Mouse (Mus musculus): ENCODE measurements around the gene Nrip1.
A peak's percentile ranks its signal among the peaks of the same experiment; 100 is the strongest.
"Not testable (repeated sequence)": the region's sequence is repeated elsewhere in the genome, so short reads cannot be mapped to it uniquely, and the experiment has no call there.

The Nrip1 gene

DNA sequence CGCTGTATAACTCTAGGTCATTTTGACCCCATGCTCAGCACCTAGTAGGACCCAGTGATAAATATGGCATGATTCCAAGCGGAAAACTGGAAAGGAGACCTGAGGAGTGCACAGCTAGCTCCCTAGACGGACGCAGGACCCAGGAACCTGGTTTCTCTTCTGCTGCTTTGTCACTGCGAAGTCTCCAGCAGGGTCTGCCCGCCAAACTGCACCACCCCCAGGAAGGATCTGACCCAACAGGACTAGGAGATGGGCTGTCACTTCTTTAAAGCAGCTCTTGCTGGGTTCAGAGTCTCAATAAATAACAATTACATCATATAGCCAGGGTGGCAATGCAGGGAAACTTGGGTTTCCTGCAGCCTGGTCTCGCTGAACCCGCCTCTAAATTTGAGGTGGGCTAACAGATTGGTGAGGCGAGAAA is at the start of gene Nrip1:
Gene Nrip1 (minus strand): TSS at position 157 of the 421 bp plus-strand sequence.
- peak; percentile 43 for DNase-seq (ENCODE audit: low read depth)

DNA sequence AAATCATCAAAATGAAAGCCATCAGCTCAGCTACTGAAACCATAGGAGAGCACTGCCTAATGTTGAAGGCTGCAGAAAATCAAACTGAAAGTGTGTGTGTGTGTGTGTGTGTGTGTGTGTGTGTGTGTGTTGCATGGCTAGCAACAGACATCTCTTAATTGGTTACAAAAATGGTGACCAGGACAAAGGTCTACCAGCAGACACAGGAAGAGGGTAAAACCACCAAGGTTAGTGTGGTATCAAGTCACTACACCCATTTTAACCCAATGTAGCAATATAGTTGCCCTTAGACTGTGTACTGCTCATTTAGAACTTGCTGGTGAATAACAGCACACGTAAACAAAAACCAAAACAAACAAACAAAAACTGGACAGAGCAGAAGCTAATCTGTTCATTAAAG is 48.9 kb upstream of the Nrip1 start:
- no peak for DNase-seq (ENCODE audit: low read depth)

DNA sequence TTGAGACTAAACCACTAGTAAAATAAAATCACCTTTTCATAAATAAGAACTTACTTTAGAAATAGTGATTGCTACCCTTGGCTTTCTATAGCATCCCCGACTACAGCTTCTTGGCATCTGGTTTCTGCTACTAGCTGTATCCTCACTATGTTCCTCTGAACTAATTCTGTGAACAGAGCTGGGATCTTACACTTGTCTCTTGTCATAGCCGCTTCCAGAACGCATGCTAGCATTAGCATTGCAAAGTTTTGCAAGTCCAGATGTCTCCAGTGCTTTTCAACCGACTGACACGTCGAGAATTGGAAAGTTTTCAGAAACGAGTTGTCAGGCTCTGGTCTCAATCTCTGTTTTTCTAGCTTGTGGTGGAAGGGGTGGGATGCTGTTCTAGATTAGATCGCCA is 46.2 kb upstream of the Nrip1 start:
- DNase-seq (ENCODE audit: low read depth), result no peak

DNA sequence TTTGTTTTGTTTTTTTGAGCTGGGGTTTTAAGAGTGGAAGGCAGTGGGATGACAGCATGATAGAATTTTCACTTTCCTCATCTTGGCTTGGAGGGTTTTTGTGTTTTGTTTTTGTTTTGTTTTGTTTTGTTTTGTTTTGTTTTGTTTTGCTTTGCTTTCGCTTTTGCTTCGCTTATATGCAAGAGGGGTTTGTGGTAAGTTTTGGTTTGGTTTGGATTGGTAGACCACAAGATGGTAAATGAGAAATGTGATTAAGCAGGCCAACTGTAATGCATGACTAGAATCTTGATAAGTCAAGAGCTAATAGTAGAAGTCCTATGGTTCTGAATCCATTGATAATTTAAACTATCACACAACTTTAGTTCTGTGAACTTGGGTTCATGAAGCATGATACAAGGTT is 42.9 kb upstream of the Nrip1 start:
- no peak for DNase-seq (ENCODE audit: low read depth)

DNA sequence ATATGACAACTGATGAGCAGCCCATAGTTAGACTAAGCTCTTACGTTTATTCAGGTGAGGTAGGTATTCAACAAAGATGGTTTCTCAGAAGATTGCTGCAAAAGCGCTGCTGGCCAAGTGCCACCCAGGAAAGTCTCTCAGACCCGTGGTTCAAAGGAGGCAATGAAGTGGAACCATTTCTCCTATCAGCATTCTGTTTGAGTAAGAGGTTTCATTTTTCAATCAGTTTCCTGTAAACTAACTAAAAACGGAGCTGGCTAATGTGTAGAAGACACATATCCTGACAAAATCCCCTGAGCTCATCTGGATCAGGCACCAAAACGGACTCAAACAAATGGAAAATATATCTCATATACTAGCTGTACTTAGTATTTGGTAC is 42.4 kb upstream of the Nrip1 start:
- no peak for DNase-seq (ENCODE audit: low read depth)

DNA sequence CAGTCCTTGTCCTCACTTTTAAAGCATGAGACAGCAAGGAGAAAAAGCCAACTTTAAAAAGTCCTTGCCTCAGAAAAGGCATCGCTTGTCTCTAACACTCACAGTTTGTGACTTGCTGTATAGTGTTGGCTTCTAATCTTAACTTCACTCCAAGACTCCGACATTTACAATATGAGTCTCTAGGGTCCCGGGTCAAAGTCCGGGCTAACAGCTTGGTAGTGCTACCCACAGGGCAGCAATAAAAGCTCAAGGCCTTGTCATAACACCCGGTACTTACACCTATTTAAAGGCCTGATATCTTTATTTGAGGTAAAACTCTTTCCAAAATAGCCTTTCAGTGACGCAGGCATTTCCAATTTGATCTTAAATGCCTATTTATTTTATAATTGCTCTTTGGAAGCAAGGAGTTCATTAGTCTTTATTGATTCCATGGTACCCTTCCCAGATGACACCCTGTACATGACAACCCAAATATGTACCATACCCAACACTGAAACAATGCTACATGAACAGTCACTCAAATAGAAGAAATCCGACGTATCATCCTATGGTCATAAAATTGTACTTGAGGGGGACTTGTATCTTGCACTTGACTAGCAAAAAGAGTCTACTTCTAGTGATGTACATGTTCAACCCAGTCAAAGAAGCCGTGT is 41.9 kb upstream of the Nrip1 start:
- DNase-seq (ENCODE audit: low read depth), result no peak

DNA sequence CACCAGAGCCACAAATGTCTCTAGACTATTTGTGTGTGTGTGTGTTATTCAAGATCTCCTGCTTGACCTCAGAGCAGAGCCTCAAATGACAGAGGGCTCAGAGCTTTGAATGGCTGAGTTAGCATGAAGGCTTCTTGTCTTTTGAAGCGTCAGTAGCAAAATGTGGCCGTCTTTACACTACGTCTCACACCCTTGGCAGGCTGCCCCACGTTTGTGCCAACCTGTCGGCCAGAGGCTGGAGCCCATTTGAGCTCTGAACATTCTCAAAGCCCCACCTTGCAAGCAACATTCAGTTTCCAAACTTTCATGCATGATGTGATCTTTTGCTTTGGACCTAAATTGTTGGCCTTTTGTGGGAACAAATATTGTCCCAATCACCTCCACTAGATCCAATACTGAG is 40.9 kb upstream of the Nrip1 start:
- no peak for DNase-seq (ENCODE audit: low read depth)

DNA sequence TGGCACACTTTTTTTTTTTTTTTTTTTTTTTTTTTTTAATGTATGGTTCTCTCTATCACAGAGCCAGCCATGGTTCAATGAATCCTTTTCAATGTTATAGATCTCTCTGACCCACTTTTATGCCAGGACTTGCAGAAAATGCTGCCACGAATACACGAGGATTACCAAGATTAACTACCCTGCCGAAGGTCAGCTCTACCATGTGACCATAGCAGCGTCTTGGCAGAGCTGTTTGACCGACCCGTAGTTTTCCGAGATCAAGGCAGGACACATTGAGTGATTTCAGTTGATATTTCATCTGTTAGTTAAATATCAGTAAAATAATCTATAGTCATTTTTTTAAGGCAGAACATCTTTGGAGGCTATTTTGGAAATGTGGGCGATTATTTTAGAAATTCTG is 40.0 kb upstream of the Nrip1 start:
- DNase-seq (ENCODE audit: low read depth), result no peak

DNA sequence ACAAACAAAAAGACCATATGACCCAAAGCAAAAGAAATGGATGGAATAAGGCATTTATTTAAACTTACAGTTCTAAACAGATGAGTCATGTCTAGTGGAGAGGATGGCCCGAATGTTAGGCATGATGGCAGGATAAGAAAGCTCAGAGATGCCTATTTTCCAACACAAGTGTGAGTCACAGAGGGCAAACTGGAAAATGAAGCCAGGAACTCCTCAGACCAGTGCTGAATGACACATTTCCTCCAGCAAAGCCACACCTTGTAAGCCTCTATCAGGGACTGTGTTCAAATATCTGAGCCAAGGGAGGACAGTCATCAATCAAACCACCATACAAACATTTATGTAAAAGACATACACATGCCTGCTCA is 35.7 kb upstream of the Nrip1 start:
- DNase-seq (ENCODE audit: low read depth), result peak; percentile 66

DNA sequence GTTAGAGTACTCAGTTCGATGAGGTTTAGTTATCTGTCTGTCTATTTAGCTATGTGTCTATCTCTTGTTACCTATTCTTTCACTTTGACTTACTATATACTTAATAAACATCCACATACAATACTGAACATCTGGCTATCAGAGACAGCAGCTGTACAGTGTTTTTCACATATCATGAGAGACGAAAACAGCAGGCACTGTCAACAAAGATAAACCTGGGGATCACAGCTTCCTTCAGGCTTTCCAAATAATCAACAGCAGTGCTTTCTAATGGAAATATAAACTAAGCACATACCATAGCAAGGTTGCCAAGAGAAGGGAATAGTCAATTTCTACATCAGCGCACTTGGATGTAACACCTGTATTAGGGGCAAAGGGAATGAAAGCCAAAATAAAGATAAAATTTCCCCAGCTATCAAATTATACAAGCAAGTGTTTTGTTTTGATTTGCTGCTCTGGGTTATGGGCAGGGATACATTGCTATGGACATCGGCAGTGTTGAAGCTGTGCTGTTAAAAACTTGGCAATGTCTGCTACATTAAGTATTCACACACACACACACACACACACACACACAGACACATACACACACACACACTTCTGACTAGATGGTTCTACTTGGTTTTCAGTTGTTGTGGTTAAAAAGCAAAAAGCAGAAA is 35.2 kb upstream of the Nrip1 start:
- no peak for DNase-seq (ENCODE audit: low read depth)

DNA sequence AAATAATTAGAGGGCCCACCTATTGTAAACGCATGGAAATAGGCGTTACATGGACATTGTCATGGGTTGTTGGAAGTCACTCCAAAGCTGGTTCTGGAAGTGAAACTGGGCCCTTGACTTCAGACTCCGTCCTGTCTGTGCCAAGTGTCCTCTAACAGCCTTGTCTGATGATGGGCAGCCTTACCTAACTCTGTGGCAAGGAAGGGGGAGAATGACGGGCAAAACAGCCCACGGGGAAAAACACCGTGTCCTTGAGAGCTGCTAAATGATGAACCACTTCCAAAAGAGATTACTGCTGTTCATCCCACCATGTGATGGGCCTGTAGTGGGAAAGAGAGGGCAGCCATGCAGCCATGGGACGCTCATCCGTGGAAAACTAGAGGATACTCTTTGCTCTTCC is 34.6 kb upstream of the Nrip1 start:
- DNase-seq (ENCODE audit: low read depth), result no peak

DNA sequence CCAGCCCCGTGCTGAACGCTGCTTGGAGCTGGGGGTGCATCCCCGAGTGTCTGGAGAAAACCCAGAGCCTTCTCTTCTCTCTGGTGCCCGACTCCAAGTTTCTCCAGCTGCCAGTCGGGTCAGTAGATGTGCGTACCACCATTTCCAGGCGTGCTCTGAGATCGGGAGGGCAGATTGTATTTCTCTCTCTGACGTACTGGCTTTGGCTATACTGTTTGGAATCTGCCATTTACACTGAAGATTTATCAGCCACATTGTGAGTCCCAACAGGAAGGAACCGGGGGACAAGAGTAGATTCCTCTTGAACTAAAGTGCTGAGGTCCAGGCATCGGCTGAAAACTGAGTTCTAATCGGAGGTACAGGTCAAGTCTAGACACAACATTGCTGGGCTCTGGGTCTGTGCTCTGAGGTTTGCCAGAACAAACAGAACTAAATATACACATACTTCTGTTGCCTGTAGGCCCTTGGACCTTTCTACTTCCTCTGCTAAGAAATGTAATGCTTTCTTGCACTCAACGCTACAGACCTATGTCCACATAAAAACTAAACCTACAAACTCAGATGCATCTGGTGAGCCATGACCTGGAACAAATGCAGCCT is 33.8 kb upstream of the Nrip1 start:
- no peak for DNase-seq (ENCODE audit: low read depth)

DNA sequence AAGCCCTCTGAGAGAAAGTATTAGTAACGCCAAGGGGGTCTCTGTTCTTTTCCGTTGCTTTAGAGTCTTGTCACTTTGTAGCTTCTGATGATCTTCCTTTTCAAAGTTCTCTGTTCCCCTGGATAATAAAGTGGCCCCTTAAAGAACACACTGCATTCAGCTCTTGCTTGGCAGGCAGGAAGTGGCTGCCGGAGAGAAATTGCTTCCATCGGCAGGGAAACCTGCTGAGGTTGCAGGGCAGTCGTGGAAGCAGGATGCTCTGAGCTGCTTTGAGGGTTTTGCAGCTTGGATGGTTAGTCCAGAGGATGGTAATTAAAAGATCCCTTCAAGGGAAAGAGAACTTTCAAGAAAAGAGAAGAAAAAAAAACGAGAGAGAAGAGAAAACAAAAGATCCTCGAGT is 33.3 kb upstream of the Nrip1 start:
- no peak for DNase-seq (ENCODE audit: low read depth)

DNA sequence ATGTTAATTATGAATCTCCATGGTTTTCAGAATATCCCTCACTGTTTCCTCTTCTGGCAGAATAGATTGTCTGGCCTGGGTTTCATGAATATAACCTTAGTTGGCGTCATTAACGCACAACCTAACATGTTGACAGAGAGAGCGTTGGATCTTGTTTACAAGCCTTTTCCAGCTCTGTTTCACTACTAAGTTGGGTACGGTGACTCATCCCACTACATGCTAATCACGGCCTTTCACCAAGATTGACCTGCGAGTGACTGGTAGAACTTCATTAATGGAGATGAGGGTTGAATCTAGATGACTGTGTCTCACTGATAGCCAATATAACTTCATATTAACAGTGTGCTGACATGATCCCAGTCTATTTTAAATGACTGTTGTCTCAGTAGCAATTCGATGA is 32.7 kb upstream of the Nrip1 start:
- no peak for DNase-seq (ENCODE audit: low read depth)

DNA sequence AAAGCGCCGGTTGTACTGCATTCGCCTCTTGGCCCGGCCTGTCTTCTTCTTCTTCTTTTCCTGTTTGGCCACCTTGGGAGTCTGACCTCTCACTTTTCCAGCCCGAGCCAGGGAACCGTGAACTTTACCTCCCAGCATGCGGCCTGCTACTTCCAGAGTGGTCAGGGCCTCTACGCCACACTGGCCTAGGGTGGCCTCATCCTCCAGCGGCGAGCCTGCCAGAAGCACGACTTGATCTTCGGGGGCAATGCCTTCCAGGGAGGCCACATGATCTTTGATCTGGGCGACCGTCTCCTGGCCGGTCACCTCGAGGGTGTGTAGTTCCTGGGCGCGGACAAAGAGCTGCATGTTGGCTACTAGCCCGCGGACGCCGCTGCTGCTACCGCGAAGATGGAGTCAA is 29.7 kb upstream of the Nrip1 start:
- not testable (repeated sequence) for DNase-seq (ENCODE audit: low read depth)

DNA sequence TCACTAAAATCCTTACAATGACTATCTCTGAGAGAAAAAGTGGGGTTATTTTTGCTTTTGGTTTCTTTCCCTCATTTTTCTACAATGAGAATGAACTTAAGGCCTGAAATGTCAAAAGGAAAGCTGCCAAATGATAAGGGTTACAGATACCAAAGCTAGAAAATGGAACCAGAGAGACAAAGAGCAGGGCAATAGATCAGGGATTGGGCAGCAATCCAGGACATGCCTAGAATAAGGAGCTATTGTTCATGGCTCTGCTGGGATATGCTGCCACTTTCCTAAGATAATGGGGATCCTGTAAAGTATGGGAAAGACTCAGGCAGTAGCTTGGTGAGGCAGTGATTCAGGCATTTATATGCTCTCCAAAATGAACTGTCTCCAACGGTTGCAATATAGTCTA is 22.9 kb upstream of the Nrip1 start:
- DNase-seq (ENCODE audit: low read depth), result no peak

DNA sequence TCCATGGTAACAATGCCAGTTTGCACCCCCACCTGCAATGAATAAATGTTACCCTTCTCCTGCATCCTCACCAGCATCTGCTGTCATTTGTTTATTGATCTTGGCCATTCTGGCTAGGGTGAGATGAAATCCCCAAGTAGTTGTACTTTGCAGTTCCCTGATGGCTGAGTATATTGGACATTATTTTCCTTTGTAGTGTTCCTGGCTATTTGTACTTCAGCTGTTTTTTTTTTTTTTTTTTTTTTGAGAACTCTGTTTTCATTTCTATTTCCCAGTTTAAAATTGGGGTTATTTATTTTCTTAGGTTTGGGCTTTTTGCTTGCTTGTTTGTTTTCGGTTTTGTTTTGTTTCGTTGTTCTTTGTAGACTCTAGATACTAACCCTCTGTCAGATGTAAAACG is 19.6 kb upstream of the Nrip1 start:
- DNase-seq (ENCODE audit: low read depth), result no peak

DNA sequence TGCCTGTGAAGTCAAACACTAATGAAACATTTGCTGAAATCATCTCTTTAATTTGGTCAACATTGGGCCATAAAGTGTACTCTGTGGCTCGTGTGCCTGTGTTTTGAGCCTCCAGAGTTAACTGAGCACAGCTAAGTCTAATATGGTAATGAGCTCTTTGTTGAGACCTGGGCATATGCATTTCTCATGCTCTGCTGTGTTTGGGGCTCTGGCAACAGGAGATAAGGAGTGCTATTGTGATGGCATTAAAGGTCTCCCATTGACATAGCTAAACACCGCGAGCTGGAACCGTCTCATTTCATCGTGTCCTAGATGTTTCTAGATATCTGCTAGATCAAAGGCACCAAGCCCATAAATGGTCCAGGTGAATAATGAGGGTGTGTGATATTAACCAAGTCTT is 12.9 kb upstream of the Nrip1 start:
- DNase-seq (ENCODE audit: low read depth), result no peak

DNA sequence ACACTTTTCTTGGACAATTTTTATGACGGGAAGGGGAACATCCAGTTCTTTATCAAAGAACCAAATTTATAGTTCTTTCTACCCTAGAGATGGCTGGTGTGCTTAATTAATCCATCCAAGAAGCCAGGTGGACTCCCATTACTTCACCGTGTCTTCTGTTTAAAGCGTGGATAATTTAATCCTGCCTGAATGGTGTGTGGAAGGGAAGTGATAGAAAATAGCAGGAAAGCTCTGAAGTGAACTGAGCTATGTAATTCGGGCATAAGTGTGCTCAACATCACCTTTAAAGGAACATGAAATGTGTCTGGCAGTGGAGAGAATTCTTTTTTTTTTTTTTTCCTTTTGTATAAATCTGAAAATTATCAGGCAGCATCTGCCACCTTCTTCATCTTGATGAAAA is 12.4 kb upstream of the Nrip1 start:
- DNase-seq (ENCODE audit: low read depth), result no peak

DNA sequence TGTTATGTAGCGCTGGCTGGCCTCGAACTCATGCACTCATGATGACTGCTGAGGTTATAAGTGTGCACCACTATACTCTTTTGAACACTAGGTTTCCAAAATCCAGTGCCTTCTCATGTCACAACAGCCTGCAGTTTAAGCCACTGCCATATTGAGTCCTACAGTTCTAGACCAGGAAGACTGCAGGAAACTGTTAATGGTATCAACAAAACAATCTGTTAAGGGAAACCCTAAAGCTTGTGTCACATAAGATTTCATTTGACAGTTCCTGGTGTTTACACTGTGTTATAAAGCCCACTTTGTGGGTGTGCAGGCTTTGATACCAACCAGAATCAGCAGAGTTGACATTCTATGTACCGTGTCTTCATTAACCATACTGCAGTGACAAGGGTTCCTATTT is 3.6 kb upstream of the Nrip1 start:
- DNase-seq (ENCODE audit: low read depth), result no peak

DNA sequence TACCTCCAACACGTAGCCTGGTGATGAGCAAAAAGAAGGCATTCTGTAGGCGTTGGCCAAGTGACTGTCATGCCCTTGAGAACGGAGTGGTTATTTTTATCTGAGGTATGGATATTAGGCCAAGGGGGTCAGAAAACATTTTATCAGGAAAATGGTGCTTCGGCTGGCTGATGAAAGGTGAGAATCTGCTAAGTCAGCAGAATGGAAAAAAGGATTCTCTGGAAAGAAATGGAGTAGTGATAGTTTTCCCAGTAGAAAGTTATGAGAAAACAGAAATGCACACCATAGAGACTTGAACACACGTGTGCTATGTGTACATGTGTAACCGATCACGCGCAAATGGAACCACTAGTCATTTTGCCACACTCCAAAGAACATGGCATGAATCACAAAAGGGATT is 3.0 kb upstream of the Nrip1 start:
- DNase-seq (ENCODE audit: low read depth), result no peak

DNA sequence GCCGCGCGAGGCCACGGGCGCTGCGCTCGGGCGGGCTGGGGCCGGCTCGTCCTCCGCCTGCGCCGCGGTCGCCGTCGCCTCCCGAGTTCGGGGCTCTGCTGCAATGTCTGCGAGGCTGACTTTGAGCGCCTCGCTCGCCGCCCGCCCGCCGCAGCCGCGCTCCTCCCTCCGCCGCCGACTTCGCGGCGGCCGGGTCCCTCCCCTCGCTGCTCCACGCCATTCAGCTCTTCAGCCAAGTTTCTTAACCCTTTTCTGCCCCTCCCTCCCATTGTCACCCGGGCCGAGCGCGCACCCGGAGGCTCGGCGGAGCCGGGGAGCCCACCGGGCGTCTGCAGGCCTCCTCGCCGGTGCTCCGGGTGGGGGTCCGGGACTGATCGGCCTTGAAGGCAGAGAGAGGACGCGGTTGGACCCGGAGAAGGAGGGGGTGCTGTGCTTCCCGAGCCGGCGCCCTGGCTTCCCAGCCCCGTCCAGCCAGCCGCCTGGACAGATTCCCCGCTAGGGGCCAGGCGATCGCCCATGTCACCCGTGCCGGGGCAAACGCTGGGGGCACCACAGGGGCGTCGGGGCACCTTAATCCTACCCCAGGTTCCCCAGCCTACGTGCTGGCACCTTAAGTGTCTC is 576 bp downstream of the Nrip1 start:
- peak; percentile 89 for DNase-seq (ENCODE audit: low read depth)
